Comparison of ENCODE assay signal across 22 mouse cellular contexts in the genomic region with DNA sequence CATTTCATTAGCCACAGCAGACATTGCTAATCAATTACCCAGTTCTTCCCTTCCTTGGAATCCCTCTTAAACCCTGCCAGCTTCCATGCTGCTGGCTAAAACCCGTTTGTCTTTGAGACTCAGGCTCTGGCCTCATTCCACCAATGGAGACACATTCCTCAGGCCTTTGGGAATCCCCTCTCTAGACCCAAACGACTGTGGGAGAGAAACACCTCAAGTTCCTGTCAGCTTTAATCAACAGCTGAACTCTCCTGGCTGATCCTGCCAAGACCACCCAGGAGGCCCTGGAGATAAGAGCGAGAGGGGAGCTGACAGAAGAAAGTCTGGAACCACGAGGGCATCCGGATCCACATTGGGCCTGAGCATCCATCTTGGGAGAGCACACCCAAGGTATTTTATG. TPM values are rescaled to one million over a fixed set of nuclear protein-coding genes. Genes with fewer than 3 reads are reported as not detected.
DNase-seq lines count a peak whose midpoint lies in the region; ATAC-seq and TF ChIP-seq lines count a peak whose summit lies in the region.
"Had no signal": no experiment of that assay in that cellular context is flagged by ENCODE, and none has a peak within 500 bp of the region (broad histone marks: within the 10 kb centered on the region; RNA-seq: fewer than 3 reads in every experiment).

No protein-coding gene starts in this region.

- H3K36me3 ChIP-seq in heart, embryonic 10.5 days: no peaks in the 10 kb centered on the region
- no peaks in the 10 kb centered on the region for H3K36me3 ChIP-seq in stomach, embryonic 14.5 days (ENCODE audit: control insufficient read depth, insufficient read depth, low read length)
- no peaks in the 10 kb centered on the region for H3K36me3 ChIP-seq in stomach, postnatal 0 days (ENCODE audit: control insufficient read depth, insufficient read depth, low read length)
- H3K36me3 ChIP-seq in midbrain, embryonic 13.5 days: no peaks in the 10 kb centered on the region
- H3K36me3 ChIP-seq: G1E; hindbrain, embryonic 15.5 days; limb, embryonic 15.5 days had no signal

- TF ChIP-seq EP300 in stomach, postnatal 0 days (optimal IDR thresholded peaks at IDR 0.05): no peak

- H3K9ac ChIP-seq in stomach, embryonic 14.5 days (replicated peaks; ENCODE audit: low read depth, low read length): no peak overlapping the region
- no peak overlapping the region for H3K9ac ChIP-seq in stomach, postnatal 0 days (ENCODE audit: low read length)
- H3K9ac ChIP-seq in midbrain, embryonic 13.5 days (replicated peaks): no peak overlapping the region
- H3K9ac ChIP-seq: forebrain, postnatal 0 days; hindbrain, embryonic 15.5 days; limb, embryonic 15.5 days had no signal

- H3K9me3 ChIP-seq in heart, embryonic 10.5 days: no peaks in the 10 kb centered on the region
- H3K9me3 ChIP-seq in stomach, embryonic 14.5 days (ENCODE audit: control insufficient read depth, low read depth, low read length): no peaks in the 10 kb centered on the region
- no peaks in the 10 kb centered on the region for H3K9me3 ChIP-seq in stomach, postnatal 0 days (ENCODE audit: control insufficient read depth, low read length)
- H3K9me3 ChIP-seq in midbrain, embryonic 13.5 days: no peaks in the 10 kb centered on the region
- H3K9me3 ChIP-seq: G1E; hindbrain, embryonic 15.5 days; limb, embryonic 15.5 days had no signal

- H3K27ac ChIP-seq in heart, embryonic 10.5 days: 0 out of 2 replicates have a peak overlapping the region, but pooled peaks have one; percentile 8
- H3K27ac ChIP-seq in layer of hippocampus, adult 2 months: peak overlapping the region; percentile 64
- peak overlapping the region; percentile 48; the same call in 1 of the 2 replicates for H3K27ac ChIP-seq in stomach, embryonic 14.5 days (ENCODE audit: low read length)
- no peak overlapping the region for H3K27ac ChIP-seq in stomach, postnatal 0 days (replicated peaks)
- H3K27ac ChIP-seq in midbrain, embryonic 13.5 days: no peak overlapping the region
- H3K27ac ChIP-seq: hindbrain, embryonic 15.5 days; limb, embryonic 15.5 days had no signal

- intact Hi-C loops in heart, postnatal 25 days (cut with DNase I): no loop called here

- DNase-seq in heart, embryonic 10.5 days (ENCODE audit: low spot score): no peak
- no peak for DNase-seq in heart, postnatal 25 days (ENCODE audit: low spot score)
- DNase-seq in layer of hippocampus, adult 2 months (ENCODE audit: low spot score in 2 of 2): no peak
- DNase-seq in layer of hippocampus, adult 18-20 months (ENCODE audit: low spot score in 2 of 2): no peak
- no peak for DNase-seq in stomach, postnatal 0 days (ENCODE audit: low spot score)
- DNase-seq in frontal cortex, adult 2 months (ENCODE audit: extremely low spot score in 1 of 2, low spot score in 1 of 2): no peak
- DNase-seq: adrenal gland, adult 2 months; cerebellum, adult 11 months; cerebellum, postnatal 14 days; forebrain, postnatal 0 days; gastrocnemius, postnatal 10 days; heart, adult 18-20 months; heart, postnatal 14 days; kidney, adult 2 months; thymus, postnatal 14 days had no signal

- no peak for ATAC-seq in stomach, embryonic 14.5 days (ENCODE audit: insufficient number of reproducible peaks, insufficient read depth, low FRiP score, low read depth)
- no peak for ATAC-seq in stomach, postnatal 0 days (ENCODE audit: low FRiP score, low TSS enrichment)
- no peak for ATAC-seq in midbrain, embryonic 13.5 days
- ATAC-seq: CD4-positive, CD25-positive, alpha-beta regulatory T cell, adult 4 months; forebrain, postnatal 0 days; lung, postnatal 0 days had no signal

- H3K4me3 ChIP-seq in heart, embryonic 10.5 days: no peak overlapping the region
- no peak overlapping the region for H3K4me3 ChIP-seq in layer of hippocampus, adult 2 months
- H3K4me3 ChIP-seq in stomach, embryonic 14.5 days (ENCODE audit: low read depth, low read length): no peak overlapping the region
- H3K4me3 ChIP-seq in stomach, postnatal 0 days (ENCODE audit: low read depth, low read length): no peak overlapping the region
- H3K4me3 ChIP-seq in midbrain, embryonic 13.5 days (replicated peaks): no peak overlapping the region
- H3K4me3 ChIP-seq: hindbrain, embryonic 15.5 days; limb, embryonic 15.5 days had no signal

- H3K27me3 ChIP-seq in heart, embryonic 10.5 days (ENCODE audit: insufficient read depth, poor library complexity, severe bottlenecking): no peaks in the 10 kb centered on the region
- no peaks in the 10 kb centered on the region for H3K27me3 ChIP-seq in stomach, embryonic 14.5 days (ENCODE audit: control insufficient read depth, insufficient read depth, low read length)
- no peaks in the 10 kb centered on the region for H3K27me3 ChIP-seq in stomach, postnatal 0 days (ENCODE audit: control insufficient read depth, insufficient read depth, low read length)
- no peaks in the 10 kb centered on the region for H3K27me3 ChIP-seq in midbrain, embryonic 13.5 days
- H3K27me3 ChIP-seq: hindbrain, embryonic 15.5 days; limb, embryonic 15.5 days had no signal

- peaks cover 33% of the 10 kb centered on the region for H3K4me1 ChIP-seq in heart, embryonic 10.5 days
- peaks cover 28% of the 10 kb centered on the region for H3K4me1 ChIP-seq in stomach, embryonic 14.5 days (ENCODE audit: control insufficient read depth, insufficient read depth, low read length)
- H3K4me1 ChIP-seq in stomach, postnatal 0 days (replicated peaks; ENCODE audit: control insufficient read depth, insufficient read depth): peaks cover 7% of the 10 kb centered on the region
- peaks cover 7% of the 10 kb centered on the region; the same call in 1 of the 2 replicates for H3K4me1 ChIP-seq in midbrain, embryonic 13.5 days (replicated peaks)

- no peak overlapping the region for H3K4me2 ChIP-seq in stomach, embryonic 14.5 days (replicated peaks; ENCODE audit: low read depth, low read length)
- H3K4me2 ChIP-seq in stomach, postnatal 0 days (replicated peaks; ENCODE audit: low read depth): no peak overlapping the region
- H3K4me2 ChIP-seq in midbrain, embryonic 13.5 days (replicated peaks): no peak overlapping the region
- H3K4me2 ChIP-seq: hindbrain, embryonic 15.5 days; limb, embryonic 15.5 days had no signal

- 8% methylated on average over 5 of the region's 5 CpGs for WGBS in heart, embryonic 10.5 days
- WGBS in stomach, embryonic 14.5 days: 16% methylated on average over 5 of the region's 5 CpGs
- WGBS in stomach, postnatal 0 days: 32% methylated on average over 5 of the region's 5 CpGs
- whole genome bisulfite sequencing in midbrain, embryonic 13.5 days: 59% methylated on average over 5 of the region's 5 CpGs

- TF ChIP-seq CTCF in layer of hippocampus, adult 2 months (conservative IDR thresholded peaks at IDR 0.05): no peak
- TF ChIP-seq CTCF in stomach, postnatal 0 days (IDR thresholded peaks at IDR 0.05; ENCODE audit: low read depth): no peak

RNA-seq across cellular contexts. Expression of a gene that starts 13.9 kb away (rescaled TPM):
- polyA plus RNA-seq in heart, embryonic 10.5 days (2016; fragmentation: Nextera tagmentation; extraction: Ambion mirVana): 15.2 and 20.0 TPM in 2 replicates
- total RNA-seq in heart, postnatal 25 days (2021): 10 to 100 TPM; 14.0 to 14.5 TPM
- 10 to 100 TPM; 48.7 to 49.6 TPM for total RNA-seq in layer of hippocampus, adult 2 months (2021)
- 10 to 100 TPM; 58.2 to 62.5 TPM for total RNA-seq in layer of hippocampus, adult 18-20 months (2021)
- polyA plus RNA-seq in stomach, embryonic 14.5 days (2014; fragmentation: Nextera tagmentation; extraction: Ambion mirVana): 16.5 and 17.3 TPM in 2 replicates
- 5.3 and 6.4 TPM in 2 replicates for polyA plus RNA-seq in stomach, postnatal 0 days (2015; fragmentation: Nextera tagmentation; extraction: Ambion mirVana)
- 10.1 and 11.6 TPM in 2 replicates for polyA plus RNA-seq in midbrain, embryonic 13.5 days (2015; fragmentation: Nextera tagmentation; extraction: Ambion mirVana)
- polyA plus RNA-seq in frontal cortex, adult 2 months (2012; rRNA removed): 29.5 and 33.5 TPM in 2 replicates

Comparison
In these comparisons a context has a peak if more than half of its experiments do, and no peak if none do; other contexts are left out.
1. H3K27ac ChIP-seq: peak in heart, embryonic 10.5 days (single experiment), layer of hippocampus, adult 2 months (single experiment) and stomach, embryonic 14.5 days (single experiment); none in stomach, postnatal 0 days (single experiment) and midbrain, embryonic 13.5 days (single experiment).